Mouse (Mus musculus): ENCODE measurements around the gene Crtac1.

GRCm38 (mm10) chr19:42448539-42448938 lies 17.0 kb upstream of the Crtac1 start:
- TF ChIP-seq CTCF (IDR thresholded peaks at IDR 0.05; ENCODE audit: extremely low read depth, insufficient read length, insufficient replicate concordance, low read depth, low read length) (no peak), POLR2A (IDR thresholded peaks at IDR 0.05; ENCODE audit: low read depth, low read length) (no peak)
